Mouse (Mus musculus) heart, postnatal 4 days (tissue): ENCODE data around the gene Spz1. TPM values are rescaled to one million over a fixed set of nuclear protein-coding genes. Genes with fewer than 3 reads are reported as not detected.
"Not testable (repeated sequence)": the region's sequence is repeated elsewhere in the genome, so short reads cannot be mapped to it uniquely, and the experiment has no call there.

Experiments used
- DNase-seq: peaks from one replicate; pipeline ENCODE4 v3.0.0; 2021
- total RNA-seq, 2 experiments: library from RNA; stranded (reverse); gene quantifications; 2 replicates each; pipeline ENCODE4 v1.2.3; 2021

The Spz1 gene
- not detected for total RNA-seq

DNA sequence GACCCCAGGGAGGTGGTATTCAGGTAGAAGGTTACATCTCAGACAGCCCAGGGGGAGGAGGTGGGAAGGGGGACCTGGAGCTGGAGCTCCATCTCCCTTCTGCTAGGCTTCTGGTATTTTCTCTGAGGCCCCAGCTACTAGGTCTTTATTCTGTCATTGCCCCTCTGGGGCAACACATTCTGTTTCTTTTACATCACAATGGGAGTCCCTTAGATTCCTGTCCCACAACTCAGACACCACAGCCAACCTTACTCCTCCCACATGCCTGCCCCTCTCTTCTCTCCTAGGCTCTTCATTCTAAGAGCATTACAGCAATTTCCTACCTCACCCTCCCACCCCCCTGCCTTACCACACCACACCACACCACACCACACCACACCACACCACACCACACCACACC is at the start of gene Spz1:
Gene Spz1, minus strand, starts transcription at position 101 of the 400 bp plus-strand sequence.
- no peak for DNase-seq

GRCm38 (mm10) chr13:92616459-92616858 is 40.5 kb upstream of the Spz1 start:
- DNase-seq = no peak

GRCm38 (mm10) chr13:92615201-92615600 is 39.2 kb upstream of the Spz1 start:
- DNase-seq = no peak

DNA sequence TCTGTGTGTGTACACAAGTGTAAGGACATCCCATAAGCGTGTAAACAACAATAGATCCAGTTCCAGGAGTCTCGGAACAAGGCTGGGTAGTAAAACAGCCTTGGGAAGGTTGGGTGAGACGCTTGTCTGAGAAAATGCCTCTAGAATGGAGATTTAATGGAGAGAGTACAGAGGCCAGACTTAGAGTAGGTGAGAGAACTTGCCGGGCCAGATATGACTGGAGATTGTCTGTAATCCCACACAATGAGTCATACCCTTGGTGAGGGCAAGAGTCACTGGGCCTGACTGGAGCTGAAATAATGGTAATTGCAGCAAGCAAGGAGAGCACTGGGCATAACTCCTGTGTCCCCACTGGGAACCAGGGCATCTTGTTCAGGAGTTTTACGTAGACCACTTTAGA is 37.1 kb upstream of the Spz1 start:
- no peak for DNase-seq

- no peak for DNase-seq
Observed at GRCm38 (mm10) chr13:92611917-92612316, 35.9 kb upstream of the Spz1 start.

GRCm38 (mm10) chr13:92611254-92611784 is 35.3 kb upstream of the Spz1 start:
- no peak for DNase-seq

- DNase-seq = peak; percentile 99
Observed at GRCm38 (mm10) chr13:92610311-92611221, 34.6 kb upstream of the Spz1 start, which contains the start of gene Serinc5. TSS of gene Serinc5 (plus strand) at chr13:92611091.

DNA sequence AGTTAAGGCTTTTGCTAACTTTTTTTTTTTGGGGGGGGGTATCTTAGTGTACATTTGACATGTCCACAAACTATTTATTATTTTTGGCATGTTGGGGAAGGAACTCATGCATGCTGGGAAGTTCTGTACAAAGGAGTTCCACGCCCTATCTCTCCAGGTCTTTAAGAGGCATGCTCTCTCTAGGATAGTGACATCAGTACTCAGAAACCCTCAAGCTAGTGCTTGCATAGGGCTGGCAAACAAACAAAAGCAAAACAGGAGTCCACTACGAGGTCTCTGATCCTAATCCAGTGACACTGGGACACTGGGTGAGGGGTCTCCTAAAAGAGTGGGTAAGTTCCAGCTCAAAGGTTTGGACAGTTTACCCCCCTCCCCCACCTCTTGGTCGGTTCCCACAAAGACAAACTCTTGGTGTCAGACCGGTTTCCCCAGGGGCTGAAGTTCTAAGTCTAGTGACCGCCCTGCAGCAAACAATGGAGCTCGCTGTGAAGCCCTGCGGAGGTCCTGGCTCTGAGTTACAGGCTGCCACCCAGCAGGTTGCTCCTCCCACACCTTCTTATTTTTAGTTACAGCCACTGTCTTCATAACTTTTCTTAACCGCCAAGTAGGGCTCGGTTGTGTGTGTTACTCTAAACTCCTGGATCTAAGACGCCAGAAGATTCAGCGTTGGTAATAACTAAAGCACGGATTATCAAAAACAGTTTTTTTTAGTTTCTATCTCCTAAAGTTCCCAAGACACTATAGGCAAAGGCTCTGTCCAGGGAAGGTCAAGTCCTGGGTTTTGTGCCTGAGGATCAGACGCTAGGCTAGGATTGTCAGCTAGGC is 33.7 kb upstream of the Spz1 start:
- DNase-seq = peak; percentile 70

DNA sequence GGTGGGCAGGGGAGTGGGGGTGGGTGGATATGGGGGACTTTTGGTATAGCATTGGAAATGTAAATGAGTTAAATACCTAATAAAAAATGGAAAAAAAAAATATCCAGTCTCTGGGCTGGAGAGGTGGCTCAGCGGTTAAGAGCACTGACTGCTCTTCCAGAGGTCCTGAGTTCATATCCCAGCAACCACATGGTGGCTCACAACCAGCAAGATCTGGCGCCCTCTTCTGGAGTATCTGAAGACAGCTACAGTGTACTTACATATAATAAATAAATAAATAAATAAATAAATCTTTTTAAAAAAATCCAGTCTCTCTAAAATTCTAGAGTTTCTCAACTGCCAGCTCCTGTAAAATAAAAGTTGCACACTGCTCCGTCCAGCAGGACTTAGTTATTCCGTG is 29.3 kb upstream of the Spz1 start:
- not testable (repeated sequence) for DNase-seq

GRCm38 (mm10) chr13:92595424-92595823 is 19.5 kb upstream of the Spz1 start:
- no peak for DNase-seq

- no peak for DNase-seq
Observed at GRCm38 (mm10) chr13:92594907-92595306, 18.9 kb upstream of the Spz1 start.

DNA sequence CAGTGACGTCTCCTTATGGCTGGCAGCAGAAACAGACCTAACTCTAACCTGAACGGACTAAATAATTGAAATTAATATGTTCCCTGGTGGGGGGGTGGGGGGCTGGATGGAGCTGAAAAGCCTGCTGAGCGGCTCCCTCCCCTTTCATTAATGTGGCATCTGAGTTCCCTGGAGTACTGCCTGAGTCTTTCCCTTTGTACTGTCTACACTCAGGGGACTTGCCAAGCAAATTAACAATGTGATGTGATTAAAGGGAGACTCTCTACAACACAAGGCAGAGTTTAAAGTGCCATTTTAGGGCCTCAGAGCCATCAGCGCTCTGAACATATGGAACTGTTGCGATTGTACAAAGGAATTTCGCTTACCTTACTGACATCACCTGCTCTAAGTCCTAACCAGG is 18.5 kb upstream of the Spz1 start:
- no peak for DNase-seq

DNA sequence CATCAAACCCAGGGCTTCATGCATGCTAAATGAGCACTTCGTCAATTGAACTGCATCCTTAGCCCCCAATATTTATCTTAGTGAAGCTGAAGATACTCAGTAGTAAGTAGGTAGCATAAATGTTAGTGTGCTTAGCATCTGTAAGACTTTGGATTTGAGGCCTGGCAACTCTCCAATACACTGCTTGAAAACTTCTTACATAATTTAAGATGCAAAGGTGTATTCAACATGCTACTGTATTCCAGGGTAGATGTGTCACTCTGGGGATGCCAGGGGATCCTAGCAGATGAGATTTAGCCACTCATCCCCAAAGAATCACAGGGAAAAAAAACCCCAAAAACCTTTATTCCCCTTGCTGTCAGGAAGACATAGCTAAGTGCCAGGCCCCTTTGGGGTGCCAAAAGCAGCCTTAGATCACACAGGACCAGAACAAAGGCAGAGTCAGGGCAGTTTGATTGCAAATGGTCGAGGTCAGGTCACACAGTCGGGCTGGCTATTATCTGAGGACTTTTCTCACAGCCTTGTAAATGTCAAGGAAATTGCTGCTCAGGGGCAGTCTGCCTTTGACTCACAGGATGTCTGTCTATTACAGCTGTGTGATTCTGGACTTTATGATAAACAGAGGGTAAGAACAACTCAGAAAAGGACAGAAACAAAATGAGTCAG is 17.9 kb upstream of the Spz1 start:
- DNase-seq = no peak

DNA sequence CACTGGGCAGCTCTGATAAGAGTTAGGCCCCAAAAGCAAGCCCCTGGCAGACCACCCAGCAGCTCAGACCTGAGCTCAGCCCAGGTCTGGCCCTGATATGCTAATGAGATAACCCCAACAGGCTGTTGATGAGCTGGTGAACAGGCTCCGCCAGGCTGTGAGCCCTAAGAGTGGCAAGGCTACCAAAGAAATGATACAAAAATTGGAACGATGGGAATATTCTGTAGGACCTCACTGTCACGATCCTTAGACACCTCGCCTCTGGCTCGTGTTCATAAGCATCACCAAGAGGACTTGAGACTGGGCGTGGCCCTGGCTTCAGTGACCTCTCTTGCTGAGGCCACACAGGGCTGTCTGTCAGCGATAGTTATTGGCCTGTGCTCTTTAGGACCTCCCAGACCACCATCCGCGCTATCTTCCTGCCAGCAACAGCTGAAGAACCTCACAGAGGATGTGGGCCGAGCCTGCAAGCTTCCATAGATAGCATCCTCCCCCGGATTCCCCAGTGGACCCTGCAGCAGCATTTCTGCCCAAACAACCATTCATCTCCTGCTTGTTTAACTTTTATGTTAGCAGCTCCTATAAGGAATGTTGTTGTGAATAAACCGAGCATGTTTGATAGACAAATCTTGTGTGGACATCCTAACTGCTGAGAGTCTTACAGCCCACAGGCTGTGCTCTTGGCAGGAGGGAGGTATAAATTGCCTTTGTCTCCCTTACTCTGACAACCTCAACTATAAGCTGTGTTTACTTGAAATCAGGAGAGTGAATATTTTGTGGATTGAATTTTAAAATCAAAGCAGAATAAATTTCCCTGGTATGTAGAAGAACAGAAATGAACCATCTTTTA is 17.0 kb upstream of the Spz1 start:
- peak; percentile 74 for DNase-seq

- no peak for DNase-seq
Observed at GRCm38 (mm10) chr13:92592268-92592785, 16.4 kb upstream of the Spz1 start.

DNA sequence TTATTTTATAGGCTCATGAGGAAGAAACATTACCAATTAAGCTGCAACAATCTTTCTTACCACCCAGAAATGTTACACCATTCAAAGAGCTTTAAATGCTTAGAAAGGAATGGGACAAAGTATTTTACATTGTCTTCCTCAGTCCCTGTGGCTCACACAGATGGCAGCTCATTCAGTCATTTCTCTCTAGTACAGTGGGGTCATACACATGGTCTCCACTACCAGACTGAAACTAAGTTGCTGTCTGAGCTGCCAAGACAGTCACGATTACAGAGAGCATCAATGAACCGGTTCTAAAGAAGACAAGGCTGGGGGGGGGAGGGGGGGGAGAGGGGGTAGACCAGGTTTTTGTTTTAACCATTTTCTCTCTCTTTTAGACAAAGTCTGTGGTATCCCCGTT is 15.3 kb upstream of the Spz1 start:
- DNase-seq = peak; percentile 1

- DNase-seq = no peak
Observed at GRCm38 (mm10) chr13:92589255-92589654, 13.3 kb upstream of the Spz1 start.

GRCm38 (mm10) chr13:92588704-92589103 is 12.7 kb upstream of the Spz1 start:
- DNase-seq = no peak

GRCm38 (mm10) chr13:92584094-92584717 is 8.2 kb upstream of the Spz1 start:
- peak; percentile 49 for DNase-seq

DNA sequence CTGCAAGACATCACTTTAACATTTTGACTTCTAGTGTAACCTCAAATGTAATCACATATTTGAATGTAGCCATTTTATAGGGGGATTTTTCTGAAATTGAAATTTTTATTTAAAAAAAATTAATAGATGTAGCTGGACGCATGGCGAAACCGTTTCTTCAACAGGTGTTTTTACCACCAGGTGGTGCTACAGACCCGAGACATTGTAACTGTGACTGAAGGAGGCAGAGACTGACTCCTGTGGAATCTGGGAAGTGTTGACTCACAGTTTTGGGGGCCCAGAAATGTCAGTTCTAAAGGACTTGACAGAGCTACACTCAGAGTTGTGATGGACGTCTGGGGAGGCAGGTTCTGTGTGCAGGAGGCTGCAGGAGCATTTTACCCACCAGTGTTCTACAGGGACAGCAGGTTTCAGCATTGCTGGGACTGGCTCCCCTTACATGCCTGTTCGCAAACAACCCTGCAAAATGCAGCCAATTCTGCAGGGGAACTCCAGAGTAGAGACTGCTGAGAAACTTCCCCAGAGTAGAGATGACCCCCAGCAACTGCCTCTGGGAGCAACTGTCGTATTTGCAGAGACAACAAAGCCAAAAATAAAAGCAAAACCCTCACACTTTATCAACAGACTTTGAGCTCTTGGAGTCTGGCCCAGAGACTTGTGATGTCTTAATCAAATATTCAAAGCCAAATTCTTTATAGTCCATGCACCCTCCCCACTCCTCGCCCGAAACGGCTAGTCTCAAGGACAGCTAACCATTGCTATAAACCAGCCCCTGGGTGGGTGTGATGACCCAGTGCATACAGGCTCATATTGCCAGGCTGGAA is 4.5 kb upstream of the Spz1 start:
- peak; percentile 84 for DNase-seq
